Mouse (Mus musculus): ENCODE measurements around the gene Galntl6.

DNA sequence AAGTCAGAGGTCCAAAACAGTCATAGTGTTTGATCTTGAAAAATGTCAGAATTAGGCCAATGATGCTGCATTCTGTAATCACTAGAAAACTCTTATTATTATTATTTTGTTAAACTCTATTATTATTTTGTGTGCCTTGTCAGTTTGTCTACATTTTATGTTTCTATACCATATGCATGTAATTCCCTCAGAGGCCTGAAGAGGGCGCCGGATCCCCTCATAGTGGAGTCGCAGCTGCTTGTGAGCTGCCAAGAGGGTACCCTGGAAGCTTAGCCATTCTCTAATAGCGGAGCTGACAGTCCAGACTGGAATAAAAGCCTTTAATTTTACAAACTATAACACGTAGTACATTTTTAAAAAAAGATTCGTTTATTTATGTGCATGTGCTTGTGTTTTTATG lies 945.8 kb downstream of the Galntl6 start:
- TF ChIP-seq CTCF (conservative IDR thresholded peaks at IDR 0.05; ENCODE audit: low read length) (peak; percentile 88), NANOG (IDR thresholded peaks at IDR 0.05; ENCODE audit: borderline replicate concordance, low read length) (no peak), POU5F1 (IDR thresholded peaks at IDR 0.05; ENCODE audit: borderline replicate concordance, low read length) (no peak)

Measured in E14TG2a.4 (cell line).